Mouse (Mus musculus): ENCODE data around the gene Hpd. TPM values are rescaled to one million over a fixed set of nuclear protein-coding genes. Genes with fewer than 3 reads are reported as not detected.
"Not testable (repeated sequence)": the region's sequence is repeated elsewhere in the genome, so short reads cannot be mapped to it uniquely, and the experiment has no call there.

Gene Hpd
- polyA plus RNA-seq (2015; fragmentation: Nextera tagmentation; extraction: Ambion mirVana), result not detected in 2 replicates

- WGBS, result 88% methylated on average over 10 of the region's 10 CpGs
- no peaks in the 10 kb centered on the region for H3K36me3 ChIP-seq (ENCODE audit: control insufficient read depth, insufficient read depth, low read length)
These were observed at the start of gene Hpd for GRCm38 (mm10) chr5:123182651-123183050. Gene Hpd (minus strand): TSS chr5:123182727.

GRCm38 (mm10) chr5:123232180-123232579 is 49.7 kb upstream of the Hpd start:
- H3K4me1 ChIP-seq (ENCODE audit: control insufficient read depth, insufficient read depth, low read depth, low read length), result peaks cover 8% of the 10 kb centered on the region
- no peak overlapping the region for H3K9ac ChIP-seq (ENCODE audit: low read depth, low read length)
- H3K4me3 ChIP-seq (ENCODE audit: low read length), result no peak overlapping the region
- H3K9me3 ChIP-seq (ENCODE audit: control insufficient read depth, low read length), result no peaks in the 10 kb centered on the region
- WGBS, result 96% methylated on average over 2 of the region's 2 CpGs
- H3K36me3 ChIP-seq (ENCODE audit: control insufficient read depth, insufficient read depth, low read length), result peaks cover 1% of the 10 kb centered on the region; the same call in 1 of the 2 replicates
- no peak overlapping the region for H3K4me2 ChIP-seq (ENCODE audit: low read length)
- no peak for ATAC-seq
- H3K27me3 ChIP-seq (replicated peaks; ENCODE audit: control insufficient read depth, insufficient read depth, low read length), result no peaks in the 10 kb centered on the region
- no peak overlapping the region for H3K27ac ChIP-seq (ENCODE audit: low read depth, low read length)

More at GRCm38 (mm10) chr5:123182651-123183050, at the start of gene Hpd:
- H3K27me3 ChIP-seq (replicated peaks; ENCODE audit: control insufficient read depth, insufficient read depth, low read length), result no peaks in the 10 kb centered on the region
- no peak within 1 kb of the TSS for H3K4me3 ChIP-seq (ENCODE audit: low read length)
- no peak within 1 kb of the TSS for H3K4me2 ChIP-seq (ENCODE audit: low read length)
- H3K9me3 ChIP-seq (ENCODE audit: control insufficient read depth, low read length), result no peaks in the 10 kb centered on the region
- no peak within 1 kb of the TSS for H3K9ac ChIP-seq (ENCODE audit: low read depth, low read length)
- ATAC-seq, result no peak
- H3K4me1 ChIP-seq (ENCODE audit: control insufficient read depth, insufficient read depth, low read depth, low read length), result 0 out of 2 replicates have a peak, but pooled peaks cover 2% of the 10 kb centered on the region
- no peak within 1 kb of the TSS for H3K27ac ChIP-seq (ENCODE audit: low read depth, low read length)

- no peak for ATAC-seq
- WGBS, result 91% methylated on average over 6 of the region's 6 CpGs
- Histone ChIP-seq H3K27me3 (replicated peaks; ENCODE audit: control insufficient read depth, insufficient read depth, low read length) (no peaks in the 10 kb centered on the region), H3K36me3 (ENCODE audit: control insufficient read depth, insufficient read depth, low read length) (no peaks in the 10 kb centered on the region), H3K9me3 (ENCODE audit: control insufficient read depth, low read length) (no peaks in the 10 kb centered on the region), H3K4me1 (ENCODE audit: control insufficient read depth, insufficient read depth, low read depth, low read length) (peaks cover 8% of the 10 kb centered on the region), H3K27ac (ENCODE audit: low read depth, low read length) (no peak overlapping the region), H3K9ac (ENCODE audit: low read depth, low read length) (no peak overlapping the region), H3K4me2 (ENCODE audit: low read length) (peak overlapping the region; percentile 85), H3K4me3 (ENCODE audit: low read length) (no peak overlapping the region)
These were observed 46.8 kb upstream of the Hpd start for GRCm38 (mm10) chr5:123229296-123229695.

- Histone ChIP-seq H3K36me3 (ENCODE audit: control insufficient read depth, insufficient read depth, low read length) (no peaks in the 10 kb centered on the region), H3K4me1 (ENCODE audit: control insufficient read depth, insufficient read depth, low read depth, low read length) (peaks cover 8% of the 10 kb centered on the region), H3K27ac (ENCODE audit: low read depth, low read length) (peak overlapping the region; percentile 62; the same call in 1 of the 2 replicates), H3K4me2 (ENCODE audit: low read length) (peak overlapping the region; percentile 85), H3K27me3 (replicated peaks; ENCODE audit: control insufficient read depth, insufficient read depth, low read length) (no peaks in the 10 kb centered on the region), H3K4me3 (ENCODE audit: low read length) (peak overlapping the region; percentile 90), H3K9ac (ENCODE audit: low read depth, low read length) (peak overlapping the region; percentile 94), H3K9me3 (ENCODE audit: control insufficient read depth, low read length) (no peaks in the 10 kb centered on the region)
- no peak for ATAC-seq
- WGBS, result 5% methylated on average over 15 of the region's 15 CpGs
These were observed 46.0 kb upstream of the Hpd start for GRCm38 (mm10) chr5:123228524-123228922.

GRCm38 (mm10) chr5:123227762-123228523 is 45.4 kb upstream of the Hpd start:
- Histone ChIP-seq H3K9ac (ENCODE audit: low read depth, low read length) (peak overlapping the region; percentile 94), H3K4me3 (ENCODE audit: low read length) (peak overlapping the region; percentile 90), H3K9me3 (ENCODE audit: control insufficient read depth, low read length) (no peaks in the 10 kb centered on the region), H3K4me2 (ENCODE audit: low read length) (peak overlapping the region; percentile 85), H3K36me3 (ENCODE audit: control insufficient read depth, insufficient read depth, low read length) (no peaks in the 10 kb centered on the region), H3K27ac (ENCODE audit: low read depth, low read length) (peak overlapping the region; percentile 62), H3K4me1 (ENCODE audit: control insufficient read depth, insufficient read depth, low read depth, low read length) (peaks cover 8% of the 10 kb centered on the region), H3K27me3 (replicated peaks; ENCODE audit: control insufficient read depth, insufficient read depth, low read length) (no peaks in the 10 kb centered on the region)
- WGBS, result 2% methylated on average over 42 of the region's 42 CpGs
- ATAC-seq, result peak; percentile 92

GRCm38 (mm10) chr5:123226851-123227250 is 44.3 kb upstream of the Hpd start:
- Histone ChIP-seq H3K27me3 (replicated peaks; ENCODE audit: control insufficient read depth, insufficient read depth, low read length) (no peaks in the 10 kb centered on the region), H3K36me3 (ENCODE audit: control insufficient read depth, insufficient read depth, low read length) (no peaks in the 10 kb centered on the region), H3K4me1 (ENCODE audit: control insufficient read depth, insufficient read depth, low read depth, low read length) (peaks cover 8% of the 10 kb centered on the region), H3K9ac (ENCODE audit: low read depth, low read length) (no peak overlapping the region), H3K9me3 (ENCODE audit: control insufficient read depth, low read length) (no peaks in the 10 kb centered on the region), H3K4me3 (ENCODE audit: low read length) (no peak overlapping the region), H3K4me2 (ENCODE audit: low read length) (no peak overlapping the region), H3K27ac (ENCODE audit: low read depth, low read length) (no peak overlapping the region)
- 85% methylated on average over 7 of the region's 7 CpGs for WGBS
- no peak for ATAC-seq

- H3K4me3 ChIP-seq (ENCODE audit: low read length); H3K27ac ChIP-seq (ENCODE audit: low read depth, low read length); H3K36me3 ChIP-seq (ENCODE audit: control insufficient read depth, insufficient read depth, low read length); ATAC-seq; H3K4me1 ChIP-seq (ENCODE audit: control insufficient read depth, insufficient read depth, low read depth, low read length); H3K4me2 ChIP-seq (ENCODE audit: low read length); H3K9me3 ChIP-seq (ENCODE audit: control insufficient read depth, low read length); H3K27me3 ChIP-seq (replicated peaks; ENCODE audit: control insufficient read depth, insufficient read depth, low read length); H3K9ac ChIP-seq (ENCODE audit: low read depth, low read length): not testable (repeated sequence)
- 62% methylated on average over 5 of the region's 6 CpGs for WGBS
These were observed 41.3 kb upstream of the Hpd start for GRCm38 (mm10) chr5:123223861-123224260.

GRCm38 (mm10) chr5:123223051-123223410 is 40.5 kb upstream of the Hpd start:
- no peaks in the 10 kb centered on the region for H3K36me3 ChIP-seq (ENCODE audit: control insufficient read depth, insufficient read depth, low read length)
- no peak overlapping the region for H3K4me3 ChIP-seq (ENCODE audit: low read length)
- H3K9ac ChIP-seq (ENCODE audit: low read depth, low read length), result no peak overlapping the region
- no peak for ATAC-seq
- H3K4me1 ChIP-seq (ENCODE audit: control insufficient read depth, insufficient read depth, low read depth, low read length), result no peaks in the 10 kb centered on the region
- no peaks in the 10 kb centered on the region for H3K27me3 ChIP-seq (replicated peaks; ENCODE audit: control insufficient read depth, insufficient read depth, low read length)
- WGBS, result 76% methylated on average over 4 of the region's 4 CpGs
- H3K9me3 ChIP-seq (ENCODE audit: control insufficient read depth, low read length), result no peaks in the 10 kb centered on the region
- no peak overlapping the region for H3K27ac ChIP-seq (ENCODE audit: low read depth, low read length)
- no peak overlapping the region for H3K4me2 ChIP-seq (ENCODE audit: low read length)

GRCm38 (mm10) chr5:123222346-123223050 is 40.0 kb upstream of the Hpd start:
- WGBS, result 78% methylated on average over 3 of the region's 5 CpGs
- not testable (repeated sequence) for H3K4me1 ChIP-seq (ENCODE audit: control insufficient read depth, insufficient read depth, low read depth, low read length); ATAC-seq; H3K36me3 ChIP-seq (ENCODE audit: control insufficient read depth, insufficient read depth, low read length); H3K27ac ChIP-seq (ENCODE audit: low read depth, low read length); H3K4me2 ChIP-seq (ENCODE audit: low read length); H3K9me3 ChIP-seq (ENCODE audit: control insufficient read depth, low read length); H3K4me3 ChIP-seq (ENCODE audit: low read length); H3K27me3 ChIP-seq (replicated peaks; ENCODE audit: control insufficient read depth, insufficient read depth, low read length); H3K9ac ChIP-seq (ENCODE audit: low read depth, low read length)
